Mouse (Mus musculus) cerebellum, postnatal 10 days (tissue): ENCODE results near the gene Olfr1061.
"Not testable (repeated sequence)": the region's sequence is repeated elsewhere in the genome, so short reads cannot be mapped to it uniquely, and the experiment has no call there.

ENCODE experiments used
- DNase-seq, 2 experiments: peaks; one replicate each; pipeline ENCODE4 v3.0.0; 2021; ENCODE audit warnings: mixed read lengths in 2 of 2

The Olfr1061 gene

GRCm38 (mm10) chr2:86413950-86414349 is at the start of gene Olfr1061:
Olfr1061 (minus strand) TSS chr2:86414050.
- no peak for DNase-seq

- DNase-seq = no peak
Observed at GRCm38 (mm10) chr2:86460434-86460833, 46.6 kb upstream of the Olfr1061 start.

- DNase-seq = no peak
Observed at GRCm38 (mm10) chr2:86456169-86456568, 42.3 kb upstream of the Olfr1061 start, which contains the start of gene Olfr1066. Olfr1066 (minus strand) TSS chr2:86456269.

GRCm38 (mm10) chr2:86450491-86450890 is 36.6 kb upstream of the Olfr1061 start, which contains the start of gene Olfr1065:
Olfr1065 (minus strand) TSS chr2:86450591.
- not testable (repeated sequence) for DNase-seq

DNA sequence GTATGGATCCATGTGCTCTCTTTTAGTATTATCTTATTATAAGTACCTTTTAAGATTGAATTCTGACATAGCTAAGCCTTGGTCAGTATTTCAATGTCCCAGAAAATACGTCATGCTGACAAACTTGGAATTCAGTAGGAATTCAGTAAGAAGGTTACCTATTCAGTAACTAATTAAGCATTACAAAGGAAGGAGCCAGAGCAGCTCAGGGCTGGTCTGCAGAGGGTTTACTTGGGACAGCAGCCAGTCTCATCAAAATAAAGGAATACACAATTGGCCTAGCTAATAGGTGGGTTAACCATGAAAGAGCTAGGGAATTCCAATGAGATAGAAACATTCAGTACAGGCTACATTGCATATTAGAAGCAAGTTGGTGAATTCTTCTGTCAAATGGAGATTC is 28.3 kb upstream of the Olfr1061 start:
- DNase-seq = not testable (repeated sequence)

GRCm38 (mm10) chr2:86428511-86428910 is 14.7 kb upstream of the Olfr1061 start:
- DNase-seq = not testable (repeated sequence)

GRCm38 (mm10) chr2:86426649-86427048 is 12.8 kb upstream of the Olfr1061 start, which contains the start of gene Olfr1062:
Olfr1062 (minus strand) TSS chr2:86426749.
- not testable (repeated sequence) for DNase-seq

DNA sequence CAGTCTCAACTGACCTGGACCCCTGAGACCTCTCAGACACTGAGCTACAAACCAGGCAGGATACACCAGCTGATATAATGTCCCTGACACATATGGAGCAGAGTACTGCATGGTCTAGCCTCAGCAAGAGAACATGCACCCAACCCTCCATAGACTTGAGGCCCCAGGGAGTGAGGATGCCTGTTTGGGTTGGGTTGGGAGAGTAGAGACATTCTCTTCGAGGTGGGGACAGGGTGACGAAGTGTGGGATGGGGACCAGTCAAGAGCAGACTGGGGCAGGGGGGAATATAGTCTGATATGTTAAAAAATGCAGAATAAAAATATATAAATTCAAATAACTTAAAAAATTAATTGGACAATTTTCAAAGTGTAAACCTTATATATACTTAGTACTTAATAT is 18.7 kb downstream of the Olfr1061 start:
- DNase-seq = no peak

DNA sequence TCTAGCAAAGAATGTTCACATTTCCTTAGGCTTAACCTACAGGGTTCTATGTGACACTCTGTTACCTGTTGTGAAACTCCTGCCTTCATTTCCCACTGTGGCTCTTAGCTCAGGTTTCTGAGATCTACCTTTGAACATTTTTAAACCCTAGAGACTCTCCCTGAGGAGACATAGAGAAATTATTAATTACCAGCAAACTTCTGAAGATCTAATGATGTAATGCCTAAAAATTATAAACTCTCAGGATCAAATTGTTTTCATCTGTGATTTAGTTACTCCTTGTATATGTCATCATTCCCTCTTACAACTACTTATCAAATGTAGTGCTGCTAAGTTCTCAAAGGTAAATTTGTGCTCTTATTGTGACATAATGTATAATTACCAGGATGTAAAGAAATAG is 25.4 kb downstream of the Olfr1061 start, which contains the start of gene Olfr1058:
TSS of gene Olfr1058 (minus strand) at position 101 of the 400 bp plus-strand sequence.
- DNase-seq = not testable (repeated sequence)

DNA sequence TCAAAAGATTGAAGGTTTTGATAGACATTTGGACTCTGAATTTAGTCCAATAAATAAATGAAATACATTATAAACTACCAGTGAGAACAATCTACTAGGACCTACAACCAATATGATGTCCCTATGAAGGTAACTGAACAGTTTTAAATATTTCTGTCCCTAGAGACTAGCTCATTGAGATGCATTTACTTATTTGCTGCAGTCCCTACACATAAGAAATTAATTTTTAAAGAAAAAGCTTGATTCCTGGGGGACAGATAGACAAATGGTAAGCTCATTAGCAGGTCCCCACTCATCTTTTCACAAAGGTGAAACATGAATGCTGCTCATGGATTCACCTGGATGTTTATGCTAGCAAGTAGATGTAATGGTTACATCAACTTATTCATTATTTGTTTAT is 35.6 kb downstream of the Olfr1061 start, which contains the start of gene Olfr1057:
TSS of gene Olfr1057 (minus strand) at position 101 of the 400 bp plus-strand sequence.
- no peak for DNase-seq

GRCm38 (mm10) chr2:86366342-86366741 is 47.5 kb downstream of the Olfr1061 start:
- DNase-seq = not testable (repeated sequence)
